Mouse (Mus musculus) G1E (cell line): ENCODE data around the gene Sf3b4.

Source experiments
- CTCF ChIP-seq: IDR thresholded peaks from 2 replicates; pipeline ENCODE4 v1.5.1; 2012; ENCODE audit warnings: low read depth, low read length, inconsistent platforms, mixed read lengths
- GATA1 ChIP-seq: IDR thresholded peaks from 2 replicates; pipeline ENCODE4 v1.6.1; 2012; ENCODE audit warnings: borderline replicate concordance, low read length, inconsistent platforms, mixed read lengths
- GATA2 ChIP-seq: IDR thresholded peaks from 2 replicates; pipeline ENCODE4 v1.6.1; 2012; ENCODE audit warnings: low read depth, low read length, inconsistent platforms, borderline replicate concordance
- POLR2AphosphoS5 ChIP-seq: IDR thresholded peaks from 2 replicates; pipeline ENCODE4 v1.6.1; 2012; ENCODE audit warnings: low read depth, low read length, inconsistent platforms; ENCODE audit not compliant: insufficient replicate concordance
- TAL1 ChIP-seq: conservative IDR thresholded peaks from 2 replicates; pipeline ENCODE4 v1.6.1; 2012; ENCODE audit warnings: low read depth, low read length, inconsistent platforms, mixed read lengths

DNA sequence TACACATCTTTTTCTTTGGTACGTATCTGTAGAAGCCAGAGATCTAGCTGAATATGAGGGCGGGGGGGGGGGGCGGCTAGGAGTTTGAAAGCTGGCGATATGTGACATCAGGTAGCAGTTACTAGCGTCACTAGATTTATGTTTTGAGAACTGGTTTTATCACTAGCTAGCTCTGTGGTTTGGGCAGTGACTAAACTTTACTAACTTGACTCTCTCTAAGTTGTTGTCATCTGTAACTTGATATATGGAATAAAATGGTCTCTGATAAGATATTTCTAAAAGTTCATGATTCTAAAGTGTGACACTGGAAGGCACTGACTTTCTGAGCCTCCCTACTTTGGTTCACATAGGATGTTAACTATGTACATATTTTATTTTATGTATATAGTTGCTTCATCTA, 47.9 kb upstream of the Sf3b4 start:
- TF ChIP-seq GATA2 (no peak), CTCF (no peak), TAL1 (no peak), GATA1 (no peak), POLR2AphosphoS5 (no peak)
